Mouse (Mus musculus) MEL (cell line): ENCODE data around the gene Gm20662. TPM values are rescaled to one million over a fixed set of nuclear protein-coding genes. Genes with fewer than 3 reads are reported as not detected.
A peak's percentile ranks its signal among the peaks of the same experiment; 100 is the strongest.

Experiments
- DNase-seq: peaks from one replicate; pipeline ENCODE4 v3.0.0; 2011; ENCODE audit warnings: low read depth, low spot score
- H3K27ac ChIP-seq: 2 replicates; pipeline ENCODE4 v1.5.1; 2012; ENCODE audit warnings: low read depth, mild to moderate bottlenecking, control low read depth, low read length, moderate library complexity; ENCODE audit not compliant: control insufficient read depth
- H3K27me3 ChIP-seq, 2 experiments: fragments of 150-350 bp in 1 of 2; sonication (generic) in 1 of 2; 2 replicates each; pipeline ENCODE4 v1.6.1; 2012; ENCODE audit warnings: low read length in 2 of 2, mild to moderate bottlenecking in 2 of 2, improper control_type of control experiment in 1 of 2, moderate library complexity in 1 of 2; ENCODE audit not compliant: insufficient read depth in 2 of 2, control insufficient read depth in 1 of 2
- H3K36me3 ChIP-seq, 2 experiments: 2 replicates each; pipeline ENCODE4 v1.6.1; 2012 to 2014; ENCODE audit warnings: low read length in 2 of 2, improper control_type of control experiment in 1 of 2, inconsistent platforms in 1 of 2, mild to moderate bottlenecking in 1 of 2; ENCODE audit not compliant: insufficient read depth in 2 of 2, control insufficient read depth in 1 of 2
- H3K4me1 ChIP-seq, 2 experiments: fragments of 150-350 bp in 1 of 2; sonication (generic) in 1 of 2; 2 replicates each; pipeline ENCODE4 v1.6.1; 2012; ENCODE audit warnings: low read length in 2 of 2, improper control_type of control experiment in 1 of 2, mild to moderate bottlenecking in 1 of 2; ENCODE audit not compliant: insufficient read depth in 2 of 2, control insufficient read depth in 1 of 2
- H3K4me3 ChIP-seq, 2 experiments: fragments of 150-350 bp in 1 of 2; sonication (generic) in 1 of 2; 2 replicates each; pipeline ENCODE4 v1.5.1; 2012; ENCODE audit warnings: low read depth in 2 of 2, low read length in 2 of 2, mild to moderate bottlenecking in 2 of 2, moderate library complexity in 2 of 2, control low read depth in 1 of 2, improper control_type of control experiment in 1 of 2; ENCODE audit not compliant: control insufficient read depth in 1 of 2, insufficient read depth in 1 of 2
- H3K79me2 ChIP-seq: 2 replicates; pipeline ENCODE4 v1.6.1; 2012; ENCODE audit warnings: mild to moderate bottlenecking, low read length, moderate library complexity; ENCODE audit not compliant: control insufficient read depth, poor library complexity, insufficient read depth
- H3K9ac ChIP-seq: 2 replicates; pipeline ENCODE4 v1.6.1; 2012; ENCODE audit warnings: low read depth, mild to moderate bottlenecking, control low read depth, low read length, moderate library complexity; ENCODE audit not compliant: control insufficient read depth, poor library complexity, severe bottlenecking
- H3K9me3 ChIP-seq: fragments of 150-350 bp; sonication (generic); replicated peaks from 2 replicates; pipeline ENCODE4 v1.6.1; 2012; ENCODE audit warnings: mild to moderate bottlenecking, low read length, improper control_type of control experiment, moderate library complexity; ENCODE audit not compliant: insufficient read depth
- CHD1 ChIP-seq: IDR thresholded peaks from 2 replicates; pipeline ENCODE4 v1.6.1; 2012; ENCODE audit warnings: low read depth, mild to moderate bottlenecking, inconsistent platforms, low read length, improper control_type of control experiment
- CHD2 ChIP-seq: IDR thresholded peaks from 2 replicates; pipeline ENCODE4 v1.6.1; 2011; ENCODE audit warnings: low read length, improper control_type of control experiment
- CTCF ChIP-seq, 3 experiments: IDR thresholded peaks in 2 of 3; conservative IDR thresholded peaks in 1 of 3; 2 replicates each; pipeline ENCODE4 v1.5.1; 2011 to 2012; ENCODE audit warnings: low read length in 3 of 3, low read depth in 2 of 3, mild to moderate bottlenecking in 2 of 3, improper control_type of control experiment in 1 of 3, inconsistent platforms in 1 of 3, mixed read lengths in 1 of 3, moderate library complexity in 1 of 3; ENCODE audit not compliant: control insufficient read depth in 1 of 3, insufficient read depth in 1 of 3, poor library complexity in 1 of 3, severe bottlenecking in 1 of 3
- ELF1 ChIP-seq: IDR thresholded peaks from 2 replicates; pipeline ENCODE4 v1.6.1; 2014; ENCODE audit warnings: low read depth, mild to moderate bottlenecking, inconsistent platforms, low read length, improper control_type of control experiment, moderate library complexity
- ETS1 ChIP-seq: IDR thresholded peaks from 2 replicates; pipeline ENCODE4 v1.6.1; 2012; ENCODE audit warnings: low read depth, mild to moderate bottlenecking, inconsistent platforms, low read length, improper control_type of control experiment, moderate library complexity
- GABPA ChIP-seq: IDR thresholded peaks from 2 replicates; pipeline ENCODE4 v1.6.1; 2012; ENCODE audit warnings: low read depth, mild to moderate bottlenecking, inconsistent platforms, low read length, improper control_type of control experiment, moderate library complexity
- GATA1 ChIP-seq: IDR thresholded peaks from 2 replicates; pipeline ENCODE4 v1.6.1; 2011; ENCODE audit warnings: low read depth, low read length, improper control_type of control experiment
- JUND ChIP-seq: IDR thresholded peaks from 2 replicates; pipeline ENCODE4 v1.6.1; 2011; ENCODE audit warnings: low read depth, mild to moderate bottlenecking, improper control_type of control experiment, low read length
- KAT2A ChIP-seq: conservative IDR thresholded peaks from 2 replicates; pipeline ENCODE4 v1.6.1; 2012; ENCODE audit warnings: low read depth, low read length, improper control_type of control experiment, inconsistent platforms
- MAX ChIP-seq: IDR thresholded peaks from 2 replicates; pipeline ENCODE4 v1.6.1; 2011; ENCODE audit warnings: low read length, improper control_type of control experiment
- MAZ ChIP-seq: IDR thresholded peaks from 2 replicates; pipeline ENCODE4 v1.6.1; 2012; ENCODE audit warnings: low read depth, mild to moderate bottlenecking, inconsistent platforms, low read length, improper control_type of control experiment
- MXI1 ChIP-seq: IDR thresholded peaks from 2 replicates; pipeline ENCODE4 v1.6.1; 2011; ENCODE audit warnings: mild to moderate bottlenecking, low read depth, low read length, improper control_type of control experiment
- MYB ChIP-seq: IDR thresholded peaks from 2 replicates; pipeline ENCODE4 v1.6.1; 2011; ENCODE audit warnings: mild to moderate bottlenecking, low read depth, low read length, improper control_type of control experiment
- NRF1 ChIP-seq: IDR thresholded peaks from 2 replicates; pipeline ENCODE4 v1.6.1; 2014; ENCODE audit warnings: low read depth, mild to moderate bottlenecking, inconsistent platforms, low read length, improper control_type of control experiment, moderate library complexity; ENCODE audit not compliant: poor library complexity, insufficient read depth, severe bottlenecking
- POLR2A ChIP-seq, 2 experiments: IDR thresholded peaks; 2 replicates each; pipeline ENCODE4 v1.6.1; 2011 to 2012; ENCODE audit warnings: low read length in 2 of 2, mild to moderate bottlenecking in 2 of 2, control low read depth in 1 of 2, improper control_type of control experiment in 1 of 2, low read depth in 1 of 2, moderate library complexity in 1 of 2; ENCODE audit not compliant: control insufficient read depth in 1 of 2, insufficient read depth in 1 of 2, poor library complexity in 1 of 2
- POLR2AphosphoS5 ChIP-seq: IDR thresholded peaks from 2 replicates; pipeline ENCODE4 v1.6.1; 2012; ENCODE audit warnings: low read depth, borderline replicate concordance, mild to moderate bottlenecking, inconsistent platforms, low read length, moderate library complexity, mixed read lengths
- RCOR1 ChIP-seq: IDR thresholded peaks from 2 replicates; pipeline ENCODE4 v1.6.1; 2012; ENCODE audit warnings: low read depth, mild to moderate bottlenecking, inconsistent platforms, low read length, improper control_type of control experiment
- SIN3A ChIP-seq: IDR thresholded peaks from 2 replicates; pipeline ENCODE4 v1.6.1; 2012; ENCODE audit warnings: low read length, improper control_type of control experiment, inconsistent platforms
- SMC3 ChIP-seq: IDR thresholded peaks from 2 replicates; pipeline ENCODE4 v1.6.1; 2011; ENCODE audit warnings: low read depth, low read length, improper control_type of control experiment
- ZC3H11A ChIP-seq: IDR thresholded peaks from 2 replicates; pipeline ENCODE4 v1.6.1; 2012; ENCODE audit warnings: low read depth, mild to moderate bottlenecking, inconsistent platforms, low read length, improper control_type of control experiment
- ZKSCAN1 ChIP-seq: IDR thresholded peaks from 2 replicates; pipeline ENCODE4 v1.6.1; 2012; ENCODE audit warnings: low read depth, mild to moderate bottlenecking, inconsistent platforms, low read length, improper control_type of control experiment, moderate library complexity
- ZMIZ1 ChIP-seq: IDR thresholded peaks from 2 replicates; pipeline ENCODE4 v1.6.1; 2012; ENCODE audit warnings: low read depth, mild to moderate bottlenecking, inconsistent platforms, low read length, improper control_type of control experiment, moderate library complexity
- polyA plus RNA-seq, 2 experiments: library from polyadenylated mRNA; stranded (reverse) in 1 of 2; unstranded in 1 of 2; fragments of >175 nt in 1 of 2; fragments of >200 nt in 1 of 2; gene quantifications; 2 replicates each; pipeline versions ENCODE4 v1.2.1 to v1.2.4; 2012; ENCODE audit warnings: low replicate concordance in 2 of 2, low read depth in 1 of 2; ENCODE audit not compliant: insufficient read length in 2 of 2, insufficient read depth in 1 of 2, missing spikeins in 1 of 2
- total RNA-seq: library from RNA; depleted of rRNA; stranded (reverse); fragments of 300-350 nt; gene quantifications from 2 replicates; pipeline ENCODE4 v1.2.3, GENCODE M21; 2012

Gm20662 gene
- total and polyA plus RNA-seq, 3 experiments: 0.73 to 1.2 TPM; not detected in 1

- Histone ChIP-seq H3K27ac (no peak overlapping the region), H3K27me3 (no peaks in the 10 kb centered on the region), H3K9ac (no peak overlapping the region), H3K4me3 (no peak overlapping the region), H3K79me2 (peaks cover 54% of the 10 kb centered on the region), H3K4me1 (peaks cover 12 to 13% of the 10 kb centered on the region in 2 experiments), H3K9me3 (no peaks in the 10 kb centered on the region), H3K36me3 (peaks cover 6 to 21% of the 10 kb centered on the region in 2 experiments)
- TF ChIP-seq MYB (no peak), MAZ (no peak), POLR2AphosphoS5 (no peak), KAT2A (no peak), ZMIZ1 (no peak), ZKSCAN1 (no peak), POLR2A (IDR thresholded peaks at IDR 0.05; ENCODE audit: control insufficient read depth in 1 of 2, insufficient read depth in 1 of 2, low read depth in 1 of 2, low read length in 2 of 2, poor library complexity in 1 of 2) (no peak), RCOR1 (no peak), MXI1 (no peak), MAX (no peak), SMC3 (no peak), GATA1 (no peak), SIN3A (no peak), CHD1 (no peak), ELF1 (no peak), ETS1 (no peak), JUND (no peak), CHD2 (no peak)
- DNase-seq: no peak
Observed at GRCm38 (mm10) chr9:108008041-108008440, 11.9 kb downstream of the Gm20662 start.

GRCm38 (mm10) chr9:108010385-108010784, 14.2 kb downstream of the Gm20662 start:
- H3K4me1 ChIP-seq: peaks cover 4 to 6% of the 10 kb centered on the region in 2 experiments; a peak in 3 of 4 replicates
- peak; percentile 28 for DNase-seq

More at GRCm38 (mm10) chr9:108010385-108010784, 14.2 kb downstream of the Gm20662 start:
- Histone ChIP-seq H3K9ac (no peak overlapping the region), H3K36me3 (peaks cover 9 to 10% of the 10 kb centered on the region in 2 experiments), H3K27ac (no peak overlapping the region), H3K27me3 (no peaks in the 10 kb centered on the region), H3K9me3 (no peaks in the 10 kb centered on the region), H3K79me2 (peaks cover 33% of the 10 kb centered on the region), H3K4me3 (no peak overlapping the region)
- TF ChIP-seq ZKSCAN1 (no peak), SMC3 (no peak), GABPA (no peak), CTCF (IDR thresholded peaks at IDR 0.05 in 2 of 3, conservative IDR thresholded peaks at IDR 0.05 in 1 of 3; ENCODE audit: control insufficient read depth in 1 of 3, insufficient read depth in 1 of 3, low read depth in 2 of 3, low read length in 3 of 3, poor library complexity in 1 of 3, severe bottlenecking in 1 of 3) (no peak), MXI1 (peak; percentile 81), NRF1 (no peak), ZC3H11A (no peak), ZMIZ1 (no peak)
